Mouse (Mus musculus): Measurements from ENCODE around the gene Suz12.

DNA sequence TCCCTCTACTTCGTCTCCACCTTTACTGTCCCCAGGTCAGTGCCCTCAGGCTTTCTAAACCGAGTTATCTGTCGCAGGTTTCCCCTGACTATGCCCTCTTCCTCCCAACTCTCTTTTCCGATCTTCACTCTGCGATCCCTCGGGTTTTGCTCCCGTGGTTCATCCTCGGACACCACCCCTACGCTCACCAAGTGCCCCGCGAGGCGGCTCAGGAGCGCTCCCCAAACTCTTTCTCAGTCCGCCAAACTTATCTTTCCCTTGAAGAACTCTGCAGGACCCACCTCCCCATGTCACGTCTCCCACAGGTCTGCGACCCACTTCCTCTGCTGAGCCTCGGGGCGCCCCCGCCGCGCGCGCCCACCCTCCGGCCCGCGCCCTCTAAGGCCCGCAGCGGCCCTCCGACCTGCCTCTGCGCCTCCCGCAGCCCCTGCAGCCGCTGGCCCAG lies 87.5 kb downstream of the Suz12 start:
- no peak for TF ChIP-seq CTCF (IDR thresholded peaks at IDR 0.05; ENCODE audit: borderline replicate concordance, control insufficient read depth, extremely low read depth, insufficient read depth, low read length, poor library complexity)
- TF ChIP-seq POLR2A (IDR thresholded peaks at IDR 0.05; ENCODE audit: control insufficient read depth, extremely low read depth, insufficient read depth, low read length, poor library complexity): no peak

All from thymus, adult 2 months (tissue).